Mouse (Mus musculus): ENCODE results near the gene Fhit. TPM values are rescaled to one million over a fixed set of nuclear protein-coding genes. Genes with fewer than 3 reads are reported as not detected.

The Fhit gene
- polyA plus RNA-seq, 3 experiments from 2014 or later: 2.0 to 7.7 (median 6.6) TPM

DNA sequence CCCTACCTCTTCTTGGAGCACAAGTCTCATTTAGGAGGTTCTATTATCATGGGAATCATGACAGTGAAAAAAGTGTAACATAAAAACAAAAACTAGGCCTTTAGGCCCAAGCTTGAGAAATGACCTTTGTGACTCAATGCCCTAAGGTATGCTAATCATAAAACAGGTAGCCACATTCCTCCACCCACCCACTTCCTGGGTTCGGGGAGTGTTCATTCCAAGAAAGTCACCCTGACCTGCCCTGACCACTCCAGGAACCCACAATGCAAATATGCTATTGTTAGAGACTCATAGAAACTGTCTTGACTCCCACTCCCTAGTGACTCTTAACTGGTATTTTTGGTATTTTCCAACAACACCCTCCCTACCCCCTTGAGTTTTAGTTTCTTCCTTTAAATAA lies 1492.1 kb downstream of the Fhit start:
- no peak for ATAC-seq

GRCm38 (mm10) chr14:9658445-9658844 lies 1503.4 kb downstream of the Fhit start:
- no peak for ATAC-seq

GRCm38 (mm10) chr14:9651417-9651816 lies 1510.4 kb downstream of the Fhit start:
- ATAC-seq: no peak

DNA sequence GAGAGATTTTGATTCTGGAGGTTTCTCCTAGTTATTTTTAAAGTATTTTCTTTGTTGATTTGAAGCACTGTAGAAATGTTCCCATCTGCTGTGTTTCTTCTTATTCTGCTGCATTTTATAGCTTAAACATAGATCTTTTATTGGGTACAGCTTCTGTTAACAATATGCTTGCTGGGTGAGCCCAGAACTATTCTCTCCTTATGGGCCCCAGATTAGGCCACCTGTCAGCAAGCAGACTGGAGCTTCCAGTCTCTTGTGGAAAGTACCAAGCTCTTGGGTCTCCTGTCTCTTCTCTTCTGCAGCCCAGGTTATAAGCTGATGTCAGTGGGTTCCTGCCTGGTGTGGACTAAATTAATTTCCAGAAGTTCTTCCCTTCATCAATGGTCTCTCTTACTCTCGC lies 1513.4 kb downstream of the Fhit start:
- no peak for ATAC-seq

DNA sequence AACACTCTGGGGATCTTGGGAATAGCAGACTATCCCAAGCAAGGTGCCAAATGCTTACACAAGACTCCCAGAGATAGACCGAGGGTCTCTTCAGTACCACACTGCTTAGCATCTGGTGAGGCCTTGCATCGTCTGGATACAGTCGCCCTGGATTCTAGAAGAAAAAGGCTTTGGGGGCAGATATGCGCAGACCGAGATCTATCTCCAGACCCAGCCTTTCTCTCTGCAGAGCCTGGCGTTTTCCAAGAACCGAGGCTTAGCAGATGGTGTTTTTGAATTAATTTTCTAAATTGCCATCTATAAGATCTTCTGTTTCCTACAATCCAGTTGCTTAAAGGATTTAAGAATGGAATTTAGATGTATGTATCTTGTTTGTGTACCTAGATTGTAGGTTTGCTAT lies 1515.6 kb downstream of the Fhit start:
- ATAC-seq: no peak

DNA sequence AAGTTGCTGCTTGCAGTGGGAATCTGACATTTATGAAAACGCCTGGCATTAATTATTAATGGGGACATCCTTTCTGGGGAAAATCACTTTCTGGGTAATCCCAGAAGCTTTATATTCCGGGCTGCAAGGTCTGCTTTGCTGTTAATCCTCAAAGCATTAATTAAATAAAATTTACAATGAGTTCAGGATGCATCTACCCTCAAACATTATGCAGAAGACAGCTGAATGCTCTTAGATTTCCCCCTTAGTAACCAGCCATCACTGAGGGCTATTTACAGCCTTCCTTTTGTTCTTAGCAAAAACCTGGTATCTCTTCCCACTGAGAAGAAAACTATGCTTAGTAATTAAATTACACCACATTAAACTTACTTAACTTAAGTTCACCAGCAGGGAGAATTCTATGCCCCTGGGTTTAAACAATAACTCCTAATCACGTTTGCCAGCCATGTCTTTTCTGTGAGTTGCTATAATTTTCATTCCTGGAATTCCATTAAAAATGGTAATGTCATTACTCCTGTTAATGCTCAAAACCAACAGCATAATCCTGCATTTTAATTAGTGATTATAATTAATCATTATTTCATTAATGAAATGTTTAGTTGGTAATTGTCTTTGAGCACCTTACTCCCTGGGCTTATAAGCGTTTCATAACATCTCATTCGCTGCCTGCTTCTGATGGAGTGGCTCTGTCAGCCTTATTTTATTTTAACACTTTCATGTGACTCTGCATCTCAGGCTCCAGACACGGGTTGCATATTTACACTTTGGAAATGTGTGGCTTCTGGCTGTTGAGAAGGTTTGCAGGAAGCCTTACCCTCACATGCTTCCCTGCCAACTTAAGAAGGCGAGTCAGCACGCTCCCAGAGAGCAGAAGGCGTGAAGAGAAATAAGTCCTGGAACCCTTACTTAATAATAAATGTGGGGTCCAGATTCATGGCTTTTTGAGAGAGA lies 1517.3 kb downstream of the Fhit start:
- no peak for ATAC-seq

- no peak for ATAC-seq
Observed at GRCm38 (mm10) chr14:9643700-9644099, 1518.1 kb downstream of the Fhit start.

GRCm38 (mm10) chr14:9642628-9643027 lies 1519.2 kb downstream of the Fhit start:
- ATAC-seq: no peak

GRCm38 (mm10) chr14:9642068-9642467 lies 1519.8 kb downstream of the Fhit start:
- no peak for ATAC-seq

- ATAC-seq: no peak
Observed at GRCm38 (mm10) chr14:9634247-9634991, 1527.4 kb downstream of the Fhit start.

DNA sequence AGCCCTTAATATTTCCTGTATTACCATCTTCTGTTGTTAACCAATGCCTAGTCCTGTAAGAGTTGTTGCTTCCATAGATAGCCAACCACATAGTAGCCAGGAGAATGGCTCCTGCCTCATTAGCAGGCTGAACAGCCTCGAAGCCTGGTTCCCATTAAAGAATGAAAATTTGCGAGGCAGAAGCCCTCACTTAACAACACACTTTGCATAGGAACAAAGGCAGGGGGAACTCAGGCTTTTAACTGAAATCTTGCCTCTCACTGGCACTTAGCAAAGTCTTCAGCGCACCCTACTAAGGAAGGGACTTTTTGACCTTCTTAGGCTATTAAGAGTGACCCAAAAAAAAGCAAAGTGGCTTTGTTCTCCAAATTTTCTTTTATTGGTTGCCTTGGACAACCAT lies 1529.3 kb downstream of the Fhit start:
- ATAC-seq: no peak

- no peak for ATAC-seq
Observed at GRCm38 (mm10) chr14:9623219-9624043, 1538.4 kb downstream of the Fhit start.

GRCm38 (mm10) chr14:9620902-9621540 lies 1540.8 kb downstream of the Fhit start:
- ATAC-seq: no peak

GRCm38 (mm10) chr14:9619840-9620239 lies 1542.0 kb downstream of the Fhit start:
- no peak for ATAC-seq

DNA sequence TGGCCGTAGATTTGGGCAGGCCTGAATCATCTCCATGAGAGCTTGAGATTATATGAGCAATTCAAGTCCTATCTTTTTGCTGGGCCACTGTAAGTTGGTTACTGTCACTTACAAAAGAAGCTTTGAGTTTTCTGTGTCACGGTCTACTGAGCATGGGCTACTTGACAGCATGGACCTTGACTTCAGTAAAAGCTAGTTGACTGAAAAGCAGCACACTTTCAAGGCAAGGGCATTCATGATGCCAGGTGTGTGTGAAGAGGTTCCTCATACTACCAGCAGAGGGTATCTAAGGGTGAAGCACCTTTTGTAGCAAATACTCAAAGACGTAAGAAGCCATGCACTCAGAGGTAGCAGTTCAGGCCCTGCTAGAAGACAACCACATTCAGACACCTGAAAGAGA lies 1548.7 kb downstream of the Fhit start:
- no peak for ATAC-seq

GRCm38 (mm10) chr14:9609120-9609519 lies 1552.7 kb downstream of the Fhit start:
- no peak for ATAC-seq

DNA sequence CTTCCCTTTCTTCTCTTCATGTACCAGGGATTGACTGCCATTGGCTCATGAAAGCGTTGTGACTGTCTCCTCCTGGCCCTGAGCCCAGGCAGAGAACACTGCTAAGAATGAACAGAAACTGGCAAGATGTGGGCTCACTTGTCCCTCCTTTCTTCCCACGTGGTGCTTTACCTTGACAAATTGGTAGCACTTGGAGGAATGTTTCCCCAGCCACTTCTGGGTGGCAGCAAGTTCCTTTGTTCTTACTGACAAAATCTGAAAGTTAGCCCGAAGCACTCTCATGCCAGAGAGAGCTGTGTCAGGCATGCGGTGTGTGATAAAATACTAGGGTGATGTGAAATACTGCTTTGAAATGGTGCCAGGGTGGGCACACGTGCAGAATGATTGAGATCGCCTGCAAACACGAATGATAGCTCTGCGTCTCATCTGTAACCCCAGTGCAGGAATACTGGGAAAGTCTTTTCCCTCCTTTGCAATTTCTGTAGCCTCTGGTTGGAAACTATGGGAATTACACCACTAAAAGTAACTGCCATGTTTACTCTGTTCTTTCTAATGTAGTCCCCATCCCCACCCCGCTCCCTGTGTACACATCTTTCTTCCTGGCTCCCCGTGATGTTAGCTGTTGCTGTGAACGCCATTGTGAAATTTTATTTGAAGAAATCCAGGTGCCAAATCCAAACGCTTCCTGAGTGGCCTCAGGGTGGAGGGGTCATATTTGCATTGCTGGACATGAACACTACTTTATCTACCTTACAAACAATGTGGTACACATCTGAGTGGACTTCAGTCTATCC lies 1555.1 kb downstream of the Fhit start:
- ATAC-seq: no peak

DNA sequence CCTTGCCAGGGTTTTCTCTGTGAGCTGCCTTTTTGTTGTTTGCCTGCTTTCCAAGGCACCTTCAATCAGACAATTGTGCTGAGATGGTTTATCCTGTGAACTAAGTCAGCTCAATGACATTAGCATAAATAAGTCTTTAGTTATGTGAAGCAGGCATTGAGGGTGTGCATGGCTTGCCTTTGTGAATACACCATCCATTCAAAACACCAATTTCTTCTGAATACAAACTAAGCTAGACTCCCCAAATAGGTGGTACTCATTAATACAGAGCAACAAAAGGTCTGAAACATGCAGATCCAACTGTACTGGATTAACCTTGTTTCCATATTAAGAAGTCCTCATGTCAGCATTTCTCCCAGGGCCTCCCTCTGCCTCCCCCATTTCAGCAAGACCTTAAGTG lies 1561.6 kb downstream of the Fhit start:
- no peak for ATAC-seq

- no peak for ATAC-seq
Observed at GRCm38 (mm10) chr14:9597460-9597977, 1564.3 kb downstream of the Fhit start.

DNA sequence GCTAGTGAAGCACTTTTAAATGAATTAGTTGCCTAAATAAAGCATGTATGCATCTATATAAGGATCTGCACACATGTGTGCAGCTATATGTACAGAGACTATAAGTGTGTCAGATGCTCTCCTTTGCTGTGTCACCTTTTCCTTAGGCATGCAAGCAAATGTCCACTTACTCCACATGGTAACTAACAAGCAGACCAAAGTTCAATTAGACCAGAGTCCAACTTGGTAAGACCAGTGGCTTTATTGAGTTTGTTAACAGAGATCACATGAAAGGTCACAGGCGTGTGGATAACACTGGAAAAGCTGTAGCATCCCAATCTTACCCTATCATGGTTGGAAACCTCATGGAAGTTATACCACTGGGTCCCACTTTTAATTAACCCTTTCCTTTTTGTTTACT lies 1572.7 kb downstream of the Fhit start:
- no peak for ATAC-seq

GRCm38 (mm10) chr14:9587900-9588299 lies 1573.9 kb downstream of the Fhit start:
- ATAC-seq: no peak

Data from inflammation-experienced regulatory T-cells, adult 6 months (primary cell).